Mouse (Mus musculus) A20 (cell line): ENCODE data around the gene Zswim5.
A peak's percentile ranks its signal among the peaks of the same experiment; 100 is the strongest.

Source experiments
- DNase-seq: peaks from one replicate; pipeline ENCODE4 v3.0.0-alpha.2; 2011; ENCODE audit warnings: low read depth, low spot score

Gene Zswim5

DNA sequence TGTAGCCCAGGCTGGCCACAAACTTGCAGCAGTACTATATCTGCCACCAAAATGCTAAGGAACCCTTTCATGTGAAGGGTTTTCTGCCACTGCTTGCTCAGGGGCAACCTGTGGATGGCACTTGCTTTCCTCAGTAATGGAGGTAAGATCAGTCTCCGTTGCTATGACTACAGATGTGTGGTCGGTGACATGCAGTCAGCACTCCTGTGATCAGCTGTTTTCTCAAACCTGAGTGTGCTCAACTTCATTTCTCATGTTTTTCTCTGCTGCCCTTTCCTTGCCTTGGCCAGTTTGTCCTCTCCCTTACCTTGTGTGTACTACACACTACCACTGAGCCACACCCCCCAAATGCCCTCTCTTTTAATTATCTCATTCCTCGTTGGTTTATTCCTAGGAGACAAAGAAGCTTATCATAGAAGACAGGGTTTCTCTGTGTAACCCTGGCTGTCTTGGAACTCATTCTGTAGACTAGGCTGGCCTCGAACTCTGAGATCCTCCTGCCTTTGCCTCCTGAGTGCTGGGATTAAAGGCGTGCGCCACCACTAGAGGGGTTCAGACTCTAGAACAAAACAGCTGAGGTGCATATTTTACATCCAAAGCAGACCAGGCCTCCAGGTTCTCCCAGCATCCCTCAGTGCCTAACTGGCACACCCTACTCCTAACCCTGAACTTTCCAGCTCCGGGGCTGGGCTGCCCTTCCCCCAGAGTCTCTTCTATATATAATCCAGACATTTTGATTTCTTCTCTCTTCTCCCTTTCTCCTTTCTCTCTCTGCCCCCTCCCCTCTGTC, 128.6 kb downstream of the Zswim5 start:
- DNase-seq = no peak

- no peak for DNase-seq
These were observed 129.9 kb downstream of the Zswim5 start for GRCm38 (mm10) chr4:117007058-117007457.

GRCm38 (mm10) chr4:117010231-117010630, 133.1 kb downstream of the Zswim5 start:
- no peak for DNase-seq

GRCm38 (mm10) chr4:117013596-117013995, 136.4 kb downstream of the Zswim5 start:
- DNase-seq = no peak

DNA sequence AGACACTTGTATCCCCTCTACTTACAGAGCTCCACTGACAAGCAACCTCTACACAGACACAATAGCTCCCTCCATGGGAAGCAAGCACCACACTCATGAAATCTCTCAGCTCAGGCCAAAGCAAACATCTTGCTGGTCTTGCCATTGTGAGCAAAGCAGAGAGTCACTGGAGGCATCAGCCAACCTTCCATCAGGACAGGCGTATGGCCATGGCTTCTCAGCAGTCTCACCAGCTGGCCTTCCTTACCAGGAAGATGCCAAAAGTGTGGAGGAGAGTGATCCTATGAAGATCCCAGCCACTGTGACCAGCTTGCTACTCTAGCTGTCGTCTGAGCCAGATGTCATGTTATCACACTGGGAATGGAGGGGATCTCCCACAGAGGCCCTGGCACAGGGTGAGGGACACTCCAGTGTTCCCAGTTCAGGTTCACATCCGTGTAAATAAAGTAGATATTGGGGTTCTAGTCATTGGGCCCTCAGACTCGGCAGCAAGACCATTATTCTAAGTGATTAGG, 137.8 kb downstream of the Zswim5 start:
- DNase-seq = no peak

DNA sequence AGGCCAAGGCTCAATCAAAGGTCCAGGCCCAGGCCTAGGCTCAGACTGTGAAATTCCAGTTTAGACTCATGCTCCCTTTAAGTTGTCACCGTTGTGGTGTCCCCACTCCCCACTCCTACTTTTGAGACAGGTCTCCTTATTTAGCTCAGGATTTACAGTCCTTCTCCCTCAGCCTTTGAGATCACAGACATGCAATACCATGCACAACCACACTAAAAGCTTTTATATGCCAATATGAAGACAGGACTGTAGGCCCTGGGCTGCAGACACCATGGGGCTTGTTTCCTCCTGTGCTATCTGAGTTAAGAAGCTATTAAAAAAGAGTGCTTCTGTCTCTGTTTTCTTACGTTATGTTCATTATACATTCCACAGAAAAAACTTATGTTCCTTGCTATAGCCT, 140.6 kb downstream of the Zswim5 start:
- DNase-seq = peak; percentile 38

GRCm38 (mm10) chr4:117018327-117018726, 141.2 kb downstream of the Zswim5 start:
- no peak for DNase-seq

- peak; percentile 94 for DNase-seq
These were observed 142.3 kb downstream of the Zswim5 start, which contains the start of gene Eif2b3 for GRCm38 (mm10) chr4:117019206-117020134. Eif2b3 (plus strand) TSS chr4:117019402.

DNA sequence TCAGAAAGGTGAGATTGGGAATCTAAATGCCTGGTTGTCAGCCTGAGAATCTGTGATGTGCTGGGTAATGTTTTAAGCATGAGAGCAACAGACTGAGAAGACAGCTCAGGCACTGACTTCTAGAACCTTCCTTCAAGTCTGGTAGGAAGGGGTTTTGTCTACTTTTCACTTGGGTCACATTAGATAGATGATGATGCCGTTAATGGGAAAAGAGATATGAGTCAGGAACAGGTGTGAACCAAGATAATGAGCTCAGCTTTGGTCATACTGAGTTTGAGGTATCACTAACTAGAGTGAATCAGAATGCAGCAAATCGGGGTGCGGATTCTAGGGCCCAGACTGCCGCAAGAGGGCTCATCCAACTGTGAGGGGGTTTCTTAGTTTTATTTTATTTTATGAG, 146.3 kb downstream of the Zswim5 start:
- no peak for DNase-seq

DNA sequence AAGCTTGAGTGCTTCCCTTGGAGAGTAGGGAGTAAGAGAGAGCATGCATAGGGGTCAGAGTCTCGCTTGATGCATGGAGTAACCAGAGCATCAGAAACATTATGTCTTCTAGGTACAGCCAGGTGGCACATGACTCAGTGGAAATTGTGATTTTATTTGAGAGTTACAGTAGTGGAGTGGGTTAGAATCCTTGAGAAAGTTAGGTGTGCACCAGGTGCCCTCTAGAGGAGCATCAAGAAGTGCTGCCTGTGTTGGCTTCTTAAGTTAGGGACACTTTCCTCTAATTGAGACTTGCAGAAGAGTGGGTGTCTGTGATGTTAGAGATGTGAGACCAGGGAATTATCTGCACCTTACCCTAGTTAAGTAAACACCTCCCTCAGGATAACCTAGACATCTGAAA, 153.9 kb downstream of the Zswim5 start:
- peak; percentile 39 for DNase-seq
